Mouse (Mus musculus): Measurements from ENCODE around the gene Mitf. TPM values are rescaled to one million over a fixed set of nuclear protein-coding genes. Genes with fewer than 3 reads are reported as not detected.

Gene Mitf
- polyA plus RNA-seq, 1 experiment from 2014 or later, result 1.2 TPM

DNA sequence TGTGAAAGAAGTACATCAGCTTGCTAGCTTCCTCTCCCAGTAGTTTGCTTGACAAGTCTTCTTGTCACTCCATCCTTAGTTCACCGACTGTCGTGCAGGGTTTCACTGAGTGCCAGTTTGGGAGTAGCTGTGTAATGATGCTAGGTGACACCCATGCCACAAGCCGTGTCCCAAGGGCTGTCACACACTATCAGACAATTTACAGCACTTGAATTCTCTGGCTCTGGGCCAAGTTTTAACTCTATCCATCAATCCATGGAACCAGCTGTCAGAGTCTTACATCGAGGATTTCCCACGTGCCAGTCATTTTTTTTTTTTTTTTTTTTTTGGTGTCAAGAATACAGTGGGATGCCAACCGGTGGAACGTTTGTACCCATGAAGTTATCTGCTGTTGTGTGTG is 29.3 kb downstream of the Mitf start:
- no peaks in the 10 kb centered on the region for H3K36me3 ChIP-seq (ENCODE audit: control insufficient read depth, insufficient read depth, low read length)
- no peak overlapping the region for H3K4me3 ChIP-seq (ENCODE audit: low read length)
- ATAC-seq, result no peak
- no peaks in the 10 kb centered on the region for H3K4me1 ChIP-seq (ENCODE audit: control insufficient read depth, insufficient read depth, low read length)
- no peak overlapping the region for H3K4me2 ChIP-seq (ENCODE audit: low read depth, low read length)
- no peaks in the 10 kb centered on the region for H3K9me3 ChIP-seq (ENCODE audit: control insufficient read depth, low read length)
- H3K9ac ChIP-seq (ENCODE audit: low read depth, low read length), result no peak overlapping the region
- WGBS, result 73% methylated on average over 7 of the region's 7 CpGs
- H3K27me3 ChIP-seq (replicated peaks; ENCODE audit: control insufficient read depth, insufficient read depth, low read length), result no peaks in the 10 kb centered on the region
- H3K27ac ChIP-seq (ENCODE audit: low read length), result no peak overlapping the region

GRCm38 (mm10) chr6:97837711-97838110 is 30.9 kb downstream of the Mitf start:
- ATAC-seq, result no peak
- Histone ChIP-seq H3K4me1 (ENCODE audit: control insufficient read depth, insufficient read depth, low read length) (no peaks in the 10 kb centered on the region), H3K27me3 (replicated peaks; ENCODE audit: control insufficient read depth, insufficient read depth, low read length) (no peaks in the 10 kb centered on the region), H3K36me3 (ENCODE audit: control insufficient read depth, insufficient read depth, low read length) (no peaks in the 10 kb centered on the region), H3K9me3 (ENCODE audit: control insufficient read depth, low read length) (no peaks in the 10 kb centered on the region), H3K4me3 (ENCODE audit: low read length) (no peak overlapping the region), H3K27ac (ENCODE audit: low read length) (no peak overlapping the region), H3K4me2 (ENCODE audit: low read depth, low read length) (no peak overlapping the region), H3K9ac (ENCODE audit: low read depth, low read length) (no peak overlapping the region)

DNA sequence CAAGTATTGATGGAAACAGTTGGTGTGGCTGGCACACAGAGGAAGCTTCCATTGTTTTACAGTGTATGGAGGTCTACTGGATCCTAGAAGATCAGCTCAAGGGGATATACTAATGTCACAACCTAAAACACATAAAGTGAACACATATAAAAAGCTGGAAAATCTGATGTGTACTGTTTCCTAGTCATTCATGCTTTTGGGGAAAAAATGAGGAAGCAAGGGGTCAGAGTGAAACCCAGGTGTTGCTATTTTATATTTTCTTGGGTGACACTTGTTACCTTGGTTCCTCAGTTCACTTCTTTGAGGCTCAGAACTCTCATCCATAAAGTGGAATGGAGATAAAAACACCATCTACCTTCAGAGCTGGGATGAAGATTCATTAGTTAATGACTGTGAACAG is 32.7 kb downstream of the Mitf start:
- no peaks in the 10 kb centered on the region for H3K27me3 ChIP-seq (replicated peaks; ENCODE audit: control insufficient read depth, insufficient read depth, low read length)
- no peaks in the 10 kb centered on the region for H3K4me1 ChIP-seq (ENCODE audit: control insufficient read depth, insufficient read depth, low read length)
- no peak overlapping the region for H3K9ac ChIP-seq (ENCODE audit: low read depth, low read length)
- H3K4me3 ChIP-seq (ENCODE audit: low read length), result no peak overlapping the region
- no peak overlapping the region for H3K4me2 ChIP-seq (ENCODE audit: low read depth, low read length)
- H3K36me3 ChIP-seq (ENCODE audit: control insufficient read depth, insufficient read depth, low read length), result no peaks in the 10 kb centered on the region
- H3K27ac ChIP-seq (ENCODE audit: low read length), result no peak overlapping the region
- no peak for ATAC-seq
- no peaks in the 10 kb centered on the region for H3K9me3 ChIP-seq (ENCODE audit: control insufficient read depth, low read length)

GRCm38 (mm10) chr6:97844112-97844511 is 37.3 kb downstream of the Mitf start:
- no peaks in the 10 kb centered on the region for H3K36me3 ChIP-seq (ENCODE audit: control insufficient read depth, insufficient read depth, low read length)
- no peaks in the 10 kb centered on the region for H3K27me3 ChIP-seq (replicated peaks; ENCODE audit: control insufficient read depth, insufficient read depth, low read length)
- ATAC-seq, result no peak
- H3K4me3 ChIP-seq (ENCODE audit: low read length), result no peak overlapping the region
- no peaks in the 10 kb centered on the region for H3K9me3 ChIP-seq (ENCODE audit: control insufficient read depth, low read length)
- no peak overlapping the region for H3K9ac ChIP-seq (ENCODE audit: low read depth, low read length)
- no peak overlapping the region for H3K4me2 ChIP-seq (ENCODE audit: low read depth, low read length)
- WGBS, result 77% methylated on average over 3 of the region's 3 CpGs
- H3K4me1 ChIP-seq (ENCODE audit: control insufficient read depth, insufficient read depth, low read length), result no peaks in the 10 kb centered on the region
- no peak overlapping the region for H3K27ac ChIP-seq (ENCODE audit: low read length)

DNA sequence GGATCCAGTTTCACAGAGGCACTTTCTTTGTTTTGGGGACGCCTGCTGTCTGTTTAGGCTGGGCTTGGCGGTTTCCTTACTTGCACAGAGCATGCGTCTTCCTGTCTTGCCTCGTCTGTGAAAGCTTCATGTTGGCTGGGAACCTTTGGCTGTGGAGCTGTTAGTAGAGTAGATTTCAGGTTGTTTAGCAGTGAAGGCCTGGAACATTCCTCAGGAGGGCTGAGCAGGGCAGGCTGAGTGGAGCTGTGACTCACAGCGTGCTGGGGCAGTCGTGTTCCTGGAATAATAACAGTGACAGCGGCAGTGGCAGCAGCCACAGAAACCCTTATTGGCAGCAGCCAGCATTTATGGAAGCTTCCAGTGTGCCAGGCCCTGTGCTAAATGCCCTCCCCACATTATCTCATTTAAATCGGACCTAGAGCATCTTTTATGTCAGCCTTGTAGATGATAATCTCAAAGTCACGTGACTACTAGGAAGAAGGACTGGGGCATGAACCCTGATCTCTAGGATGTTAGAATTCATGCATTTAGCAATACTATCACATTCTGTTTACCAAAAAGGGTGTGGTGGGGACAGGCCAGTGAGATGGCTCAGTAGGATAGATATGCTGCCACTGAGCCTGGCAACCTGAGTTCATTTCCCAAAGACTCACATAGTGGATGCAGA is 41.5 kb downstream of the Mitf start:
- no peaks in the 10 kb centered on the region for H3K36me3 ChIP-seq (ENCODE audit: control insufficient read depth, insufficient read depth, low read length)
- no peaks in the 10 kb centered on the region for H3K27me3 ChIP-seq (replicated peaks; ENCODE audit: control insufficient read depth, insufficient read depth, low read length)
- H3K4me2 ChIP-seq (ENCODE audit: low read depth, low read length), result no peak overlapping the region
- no peak overlapping the region for H3K4me3 ChIP-seq (ENCODE audit: low read length)
- H3K9ac ChIP-seq (ENCODE audit: low read depth, low read length), result no peak overlapping the region
- no peak for ATAC-seq
- no peaks in the 10 kb centered on the region for H3K9me3 ChIP-seq (ENCODE audit: control insufficient read depth, low read length)
- no peaks in the 10 kb centered on the region for H3K4me1 ChIP-seq (ENCODE audit: control insufficient read depth, insufficient read depth, low read length)
- no peak overlapping the region for H3K27ac ChIP-seq (ENCODE audit: low read length)
- WGBS, result 59% methylated on average over 9 of the region's 9 CpGs

GRCm38 (mm10) chr6:97854236-97854635 is 47.4 kb downstream of the Mitf start:
- Histone ChIP-seq H3K4me1 (ENCODE audit: control insufficient read depth, insufficient read depth, low read length) (no peaks in the 10 kb centered on the region), H3K27ac (ENCODE audit: low read length) (no peak overlapping the region), H3K36me3 (ENCODE audit: control insufficient read depth, insufficient read depth, low read length) (no peaks in the 10 kb centered on the region), H3K4me2 (ENCODE audit: low read depth, low read length) (no peak overlapping the region), H3K27me3 (replicated peaks; ENCODE audit: control insufficient read depth, insufficient read depth, low read length) (no peaks in the 10 kb centered on the region), H3K9me3 (ENCODE audit: control insufficient read depth, low read length) (no peaks in the 10 kb centered on the region), H3K9ac (ENCODE audit: low read depth, low read length) (no peak overlapping the region), H3K4me3 (ENCODE audit: low read length) (no peak overlapping the region)
- no peak for ATAC-seq
- 91% methylated on average over 2 of the region's 2 CpGs for WGBS

DNA sequence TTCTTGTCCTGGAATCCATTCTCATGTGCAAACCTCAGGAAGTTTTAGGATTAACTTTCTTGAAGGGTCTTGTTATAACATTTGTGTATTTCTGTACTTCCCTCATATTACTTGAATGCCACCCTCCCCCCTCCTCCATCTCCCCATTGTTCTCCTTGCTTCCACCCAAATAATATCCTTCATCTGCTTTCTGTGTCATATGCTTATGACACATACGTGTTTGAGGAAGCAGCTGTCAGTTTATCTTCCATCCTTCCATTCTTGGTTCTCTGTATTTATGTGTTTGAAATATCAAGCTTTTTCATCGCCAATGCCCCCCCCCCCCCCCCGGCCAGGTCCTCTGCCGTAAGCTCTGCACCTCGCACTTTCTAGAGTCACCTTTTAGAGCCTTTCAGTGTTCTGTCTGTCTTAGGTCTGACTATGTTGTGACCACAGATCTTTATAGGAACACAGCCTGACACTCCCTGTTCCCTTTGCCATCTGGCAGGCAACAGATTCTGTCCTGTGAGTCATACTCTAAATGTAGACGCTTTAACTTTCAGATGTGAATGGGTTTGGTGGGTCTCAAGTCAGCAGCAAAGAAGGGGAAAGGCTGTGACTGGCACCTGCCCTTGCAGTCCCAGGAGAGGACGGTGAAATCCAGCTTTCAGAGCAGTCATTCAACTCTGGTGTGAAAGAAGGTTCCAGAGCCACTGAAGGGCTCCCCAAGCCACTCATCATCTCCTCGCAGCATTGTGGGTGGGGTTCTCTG is 48.7 kb downstream of the Mitf start:
- Histone ChIP-seq H3K4me2 (ENCODE audit: low read depth, low read length) (no peak overlapping the region), H3K36me3 (ENCODE audit: control insufficient read depth, insufficient read depth, low read length) (no peaks in the 10 kb centered on the region), H3K9ac (ENCODE audit: low read depth, low read length) (no peak overlapping the region), H3K27me3 (replicated peaks; ENCODE audit: control insufficient read depth, insufficient read depth, low read length) (no peaks in the 10 kb centered on the region), H3K4me1 (ENCODE audit: control insufficient read depth, insufficient read depth, low read length) (no peaks in the 10 kb centered on the region), H3K4me3 (ENCODE audit: low read length) (no peak overlapping the region), H3K27ac (ENCODE audit: low read length) (no peak overlapping the region), H3K9me3 (ENCODE audit: control insufficient read depth, low read length) (no peaks in the 10 kb centered on the region)
- no peak for ATAC-seq
- WGBS, result 90% methylated on average over 8 of the region's 8 CpGs

- Histone ChIP-seq H3K27me3 (replicated peaks; ENCODE audit: control insufficient read depth, insufficient read depth, low read length) (no peaks in the 10 kb centered on the region), H3K27ac (ENCODE audit: low read length) (no peak overlapping the region), H3K4me3 (ENCODE audit: low read length) (no peak overlapping the region), H3K9me3 (ENCODE audit: control insufficient read depth, low read length) (no peaks in the 10 kb centered on the region), H3K4me1 (ENCODE audit: control insufficient read depth, insufficient read depth, low read length) (no peaks in the 10 kb centered on the region), H3K4me2 (ENCODE audit: low read depth, low read length) (no peak overlapping the region), H3K36me3 (ENCODE audit: control insufficient read depth, insufficient read depth, low read length) (no peaks in the 10 kb centered on the region), H3K9ac (ENCODE audit: low read depth, low read length) (no peak overlapping the region)
- 78% methylated on average over 8 of the region's 8 CpGs for WGBS
- ATAC-seq, result no peak
These were observed 49.6 kb downstream of the Mitf start for GRCm38 (mm10) chr6:97856502-97856901.

DNA sequence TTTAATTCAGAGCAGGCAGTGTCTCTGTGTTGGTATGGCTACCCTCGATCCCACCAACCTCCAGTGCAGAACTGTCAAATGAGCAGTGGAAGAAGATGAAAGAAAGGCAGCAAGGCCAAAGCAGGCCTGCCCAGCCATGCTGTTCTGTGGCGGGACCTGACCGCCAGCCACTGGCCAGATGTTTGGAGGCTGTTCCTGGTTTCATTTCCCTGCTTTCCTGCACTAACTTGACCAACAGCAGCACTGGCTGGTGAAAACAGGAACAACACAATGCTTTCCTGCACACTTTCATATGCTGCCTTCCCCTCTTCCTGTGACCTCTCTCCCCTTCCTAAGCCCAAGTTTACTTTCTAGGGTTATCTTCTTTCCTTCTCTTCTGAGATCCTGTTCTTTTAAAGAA is 50.8 kb downstream of the Mitf start:
- Histone ChIP-seq H3K36me3 (ENCODE audit: control insufficient read depth, insufficient read depth, low read length) (no peaks in the 10 kb centered on the region), H3K4me3 (ENCODE audit: low read length) (no peak overlapping the region), H3K4me2 (ENCODE audit: low read depth, low read length) (no peak overlapping the region), H3K4me1 (ENCODE audit: control insufficient read depth, insufficient read depth, low read length) (no peaks in the 10 kb centered on the region), H3K9ac (ENCODE audit: low read depth, low read length) (no peak overlapping the region), H3K9me3 (ENCODE audit: control insufficient read depth, low read length) (no peaks in the 10 kb centered on the region), H3K27me3 (replicated peaks; ENCODE audit: control insufficient read depth, insufficient read depth, low read length) (no peaks in the 10 kb centered on the region), H3K27ac (ENCODE audit: low read length) (no peak overlapping the region)
- no peak for ATAC-seq
- 46% methylated on average over 3 of the region's 3 CpGs for WGBS

DNA sequence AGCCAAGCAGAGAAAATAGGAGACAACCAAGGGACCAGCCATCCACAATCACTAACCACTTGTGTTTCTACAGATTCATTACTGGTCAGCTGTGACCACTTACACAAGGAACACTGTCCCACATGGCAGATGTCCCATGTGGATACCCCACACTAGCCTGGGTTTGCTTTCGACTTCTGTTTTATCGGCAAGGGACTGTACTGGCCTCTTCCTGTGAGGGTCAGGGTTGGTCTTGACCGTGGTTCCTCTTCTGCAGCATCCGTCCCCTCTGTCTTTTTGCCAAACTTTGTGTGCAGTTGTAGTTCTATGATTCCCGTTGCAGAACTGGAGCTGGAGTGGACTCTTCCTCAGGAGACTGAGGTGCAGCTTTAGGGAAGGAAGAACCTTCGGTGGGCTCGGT is 59.7 kb downstream of the Mitf start:
- Histone ChIP-seq H3K4me3 (ENCODE audit: low read length) (no peak overlapping the region), H3K36me3 (ENCODE audit: control insufficient read depth, insufficient read depth, low read length) (no peaks in the 10 kb centered on the region), H3K9ac (ENCODE audit: low read depth, low read length) (no peak overlapping the region), H3K27ac (ENCODE audit: low read length) (no peak overlapping the region), H3K4me1 (ENCODE audit: control insufficient read depth, insufficient read depth, low read length) (no peaks in the 10 kb centered on the region), H3K27me3 (replicated peaks; ENCODE audit: control insufficient read depth, insufficient read depth, low read length) (no peaks in the 10 kb centered on the region), H3K9me3 (ENCODE audit: control insufficient read depth, low read length) (no peaks in the 10 kb centered on the region), H3K4me2 (ENCODE audit: low read depth, low read length) (no peak overlapping the region)
- no peak for ATAC-seq
- 87% methylated on average over 7 of the region's 7 CpGs for WGBS
